Mouse (Mus musculus): ENCODE results near the gene Rbp2. TPM values are rescaled to one million over a fixed set of nuclear protein-coding genes. Genes with fewer than 3 reads are reported as not detected.

Rbp2 gene
- 0.43 and 0.64 TPM in 2 replicates for polyA plus RNA-seq (2012; rRNA removed)

GRCm38 (mm10) chr9:98485815-98486214, at the start of gene Rbp2:
TSS of gene Rbp2 (plus strand) at chr9:98486115.

Other genes with a start within 250 kb of the Rbp2 start
- 1.4 and 1.7 TPM in 2 replicates for gene Nmnat3, start 198.7 kb upstream of the Rbp2 start, polyA plus RNA-seq (2012; rRNA removed)
- gene Rbp1, start 63.2 kb upstream of the Rbp2 start, polyA plus RNA-seq (2012; rRNA removed), result 59.9 and 64.3 TPM in 2 replicates
- 107 and 111 TPM in 2 replicates for gene Copb2, start 77.6 kb downstream of the Rbp2 start, polyA plus RNA-seq (2012; rRNA removed)
- 38.7 and 47.0 TPM in 2 replicates for gene Mrps22, start 115.5 kb downstream of the Rbp2 start, polyA plus RNA-seq (2012; rRNA removed)

All from central nervous system, embryonic 14 days (tissue).